Mouse (Mus musculus): ENCODE measurements around the gene Crym.

- TF ChIP-seq CTCF (IDR thresholded peaks at IDR 0.05; ENCODE audit: low read depth, low read length) = no peak
- no peak for TF ChIP-seq POLR2A (IDR thresholded peaks at IDR 0.05; ENCODE audit: extremely low read depth, insufficient read depth, low read length)
Measured at GRCm38 (mm10) chr7:120201231-120201744, 623 bp downstream of the Crym start.
